Mouse (Mus musculus) liver, embryonic 11.5 days (tissue): ENCODE measurements around the gene Bace1. TPM values are rescaled to one million over a fixed set of nuclear protein-coding genes. Genes with fewer than 3 reads are reported as not detected.
A peak's percentile ranks its signal among the peaks of the same experiment; 100 is the strongest.

Experiments
- ATAC-seq: fragments of 200-750 bp; cut with Nextera tagmentation; replicated peaks from 2 replicates; pipeline ENCODE4 v1.8.0; 2017; ENCODE audit warnings: moderate number of reproducible peaks, mild to moderate bottlenecking, moderate TSS enrichment, moderate library complexity; ENCODE audit not compliant: low FRiP score
- DNase-seq: peaks from one replicate; pipeline ENCODE4 v3.0.0-alpha.2; 2017; ENCODE audit warnings: low spot score
- H3K27ac ChIP-seq: fragments of 300-500 bp; sonication (generic); 2 replicates; pipeline ENCODE4 v1.5.1; 2014; ENCODE audit warnings: mild to moderate bottlenecking, low read depth, low read length, control low read depth
- H3K27me3 ChIP-seq: fragments of 300-500 bp; sonication (generic); replicated peaks from 2 replicates; pipeline ENCODE4 v1.6.1; 2014; ENCODE audit warnings: low read length, mixed read lengths; ENCODE audit not compliant: control insufficient read depth, insufficient read depth
- H3K36me3 ChIP-seq: fragments of 300-500 bp; sonication (generic); 2 replicates; pipeline ENCODE4 v1.6.1; 2014; ENCODE audit warnings: mild to moderate bottlenecking, low read length, moderate library complexity, mixed read lengths; ENCODE audit not compliant: control insufficient read depth, insufficient read depth
- H3K4me1 ChIP-seq: fragments of 300-500 bp; sonication (generic); replicated peaks from 2 replicates; pipeline ENCODE4 v1.6.1; 2014; ENCODE audit warnings: low read length, mixed read lengths; ENCODE audit not compliant: control insufficient read depth, insufficient read depth
- H3K4me2 ChIP-seq: fragments of 300-500 bp; sonication (generic); 2 replicates; pipeline ENCODE4 v1.6.1; 2014; ENCODE audit warnings: mild to moderate bottlenecking, control low read depth, moderate library complexity
- H3K4me3 ChIP-seq: fragments of 300-500 bp; sonication (generic); 2 replicates; pipeline ENCODE4 v1.5.1; 2014; ENCODE audit warnings: low read depth, low read length, control low read depth
- H3K9ac ChIP-seq: fragments of 300-500 bp; sonication (generic); 2 replicates; pipeline ENCODE4 v1.6.1; 2014; ENCODE audit warnings: low read depth, low read length, control low read depth
- H3K9me3 ChIP-seq: fragments of 300-500 bp; sonication (generic); 2 replicates; pipeline ENCODE4 v1.6.1; 2016; ENCODE audit warnings: low read length, inconsistent platforms, mixed read lengths; ENCODE audit not compliant: control insufficient read depth
- WGBS: fragments of 180-500 bp; shearing (Covaris S2); extraction: QIAGEN DNeasy Blood & Tissue Kit; methylation state at CpG from one replicate; pipeline ENCODE4 v1.1.7; 2014; 5-methylcytosine and 5-hydroxymethylcytosine counted together
- polyA plus RNA-seq: library from polyadenylated mRNA; unstranded; fragments of >200 nt; fragmentation: Nextera tagmentation; extraction: Ambion mirVana; gene quantifications from 2 replicates; pipeline ENCODE4 v1.2.1, GENCODE M21; 2014

Gene Bace1
- polyA plus RNA-seq, 1 experiment from 2014 or later, result 12.9 TPM

GRCm38 (mm10) chr9:45850528-45851155 lies 12.3 kb downstream of the Bace1 start:
- H3K4me3 ChIP-seq, result 0 out of 2 replicates have a peak overlapping the region, but pooled peaks have one; percentile 7
- H3K9ac ChIP-seq, result peak overlapping the region; percentile 30; the same call in 1 of the 2 replicates
- no peak; the same call in 1 of the 2 replicates for ATAC-seq
- peaks cover 11% of the 10 kb centered on the region; the same call in 1 of the 2 replicates for H3K4me1 ChIP-seq
- DNase-seq, result no peak
- WGBS, result 74% methylated on average over 8 of the region's 8 CpGs
- H3K9me3 ChIP-seq, result no peaks in the 10 kb centered on the region
- H3K27me3 ChIP-seq, result no peaks in the 10 kb centered on the region
- no peaks in the 10 kb centered on the region for H3K36me3 ChIP-seq
- H3K27ac ChIP-seq, result peak overlapping the region; percentile 67
- H3K4me2 ChIP-seq, result peak overlapping the region; percentile 42

DNA sequence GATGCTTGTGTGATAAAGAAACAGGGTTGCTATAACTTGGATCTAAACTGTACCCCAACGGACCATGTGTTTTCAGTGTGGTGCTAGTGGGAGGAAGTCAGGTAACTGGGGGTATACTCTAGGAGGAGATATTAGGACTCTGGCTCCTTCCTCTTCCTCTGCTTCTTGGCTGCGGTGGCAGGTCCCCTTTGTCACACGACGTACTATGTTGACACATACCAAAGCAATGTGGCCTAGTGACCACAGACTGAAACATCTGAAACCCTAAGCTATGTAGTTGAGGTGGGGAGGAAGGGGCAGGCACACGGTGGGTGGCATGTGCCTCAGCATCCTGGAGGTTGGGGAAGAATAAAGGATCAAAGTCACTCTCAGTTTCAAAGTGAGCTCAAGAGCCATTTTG lies 12.9 kb downstream of the Bace1 start:
- H3K4me1 ChIP-seq, result peaks cover 11% of the 10 kb centered on the region; the same call in 1 of the 2 replicates
- H3K4me2 ChIP-seq, result peak overlapping the region; percentile 42
- no peak for DNase-seq
- no peak for ATAC-seq
- no peaks in the 10 kb centered on the region for H3K36me3 ChIP-seq
- no peaks in the 10 kb centered on the region for H3K27me3 ChIP-seq
- no peak overlapping the region for H3K9ac ChIP-seq
- H3K9me3 ChIP-seq, result no peaks in the 10 kb centered on the region
- no peak overlapping the region for H3K4me3 ChIP-seq
- H3K27ac ChIP-seq, result peak overlapping the region; percentile 67
- WGBS, result 48% methylated on average over 5 of the region's 5 CpGs

- no peak overlapping the region; the same call in 1 of the 2 replicates for H3K4me2 ChIP-seq
- WGBS, result 89% methylated on average over 2 of the region's 2 CpGs
- no peaks in the 10 kb centered on the region for H3K9me3 ChIP-seq
- H3K27me3 ChIP-seq, result no peaks in the 10 kb centered on the region
- peaks cover 9% of the 10 kb centered on the region; the same call in 1 of the 2 replicates for H3K4me1 ChIP-seq
- H3K4me3 ChIP-seq, result no peak overlapping the region
- no peak overlapping the region for H3K9ac ChIP-seq
- no peaks in the 10 kb centered on the region for H3K36me3 ChIP-seq
- DNase-seq (no peak), ATAC-seq (no peak)
- H3K27ac ChIP-seq, result no peak overlapping the region
Observed at GRCm38 (mm10) chr9:45851776-45852175, 13.4 kb downstream of the Bace1 start.

- H3K27me3 ChIP-seq, result no peaks in the 10 kb centered on the region
- peaks cover 1% of the 10 kb centered on the region; the same call in 1 of the 2 replicates for H3K36me3 ChIP-seq
- WGBS, result 90% methylated on average over 2 of the region's 2 CpGs
- no peak overlapping the region for H3K4me3 ChIP-seq
- H3K4me2 ChIP-seq, result no peak overlapping the region
- no peaks in the 10 kb centered on the region for H3K9me3 ChIP-seq
- peaks cover 6% of the 10 kb centered on the region; the same call in 1 of the 2 replicates for H3K4me1 ChIP-seq
- ATAC-seq (no peak), DNase-seq (no peak)
- H3K9ac ChIP-seq, result no peak overlapping the region
- H3K27ac ChIP-seq, result no peak overlapping the region
Observed at GRCm38 (mm10) chr9:45853695-45854094, 15.3 kb downstream of the Bace1 start.

DNA sequence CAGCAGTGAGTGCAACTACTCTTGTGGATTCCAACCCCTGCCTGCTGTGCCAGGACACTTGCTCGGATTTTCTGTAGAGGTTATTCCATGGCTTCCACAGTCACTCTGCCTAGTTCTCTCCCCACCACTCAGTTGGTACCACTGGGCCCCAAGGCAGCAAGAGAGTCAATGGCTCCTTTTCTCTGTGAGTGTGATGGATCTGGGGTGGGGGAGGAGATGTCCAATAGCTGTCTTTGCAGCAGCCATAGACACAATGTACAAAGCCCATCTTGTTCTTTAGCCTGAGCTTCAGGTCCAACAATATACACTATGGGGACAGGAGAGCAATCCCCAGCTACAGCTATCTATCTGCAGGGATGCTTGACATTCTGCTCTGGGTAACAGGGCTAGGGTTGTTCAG lies 15.8 kb downstream of the Bace1 start:
- peaks cover 6% of the 10 kb centered on the region; the same call in 1 of the 2 replicates for H3K4me1 ChIP-seq
- WGBS, result 89% methylated on average over 1 of the region's 1 CpGs
- no peak overlapping the region for H3K27ac ChIP-seq
- no peak overlapping the region for H3K4me3 ChIP-seq
- H3K9me3 ChIP-seq, result no peaks in the 10 kb centered on the region
- DNase-seq, result no peak
- no peaks in the 10 kb centered on the region for H3K27me3 ChIP-seq
- no peak overlapping the region for H3K4me2 ChIP-seq
- ATAC-seq, result no peak
- H3K36me3 ChIP-seq, result peaks cover 6% of the 10 kb centered on the region; the same call in 1 of the 2 replicates
- no peak overlapping the region for H3K9ac ChIP-seq

- WGBS, result 94% methylated on average over 10 of the region's 10 CpGs
- peaks cover 20% of the 10 kb centered on the region for H3K36me3 ChIP-seq
- ATAC-seq (no peak), DNase-seq (no peak)
- no peak overlapping the region for H3K27ac ChIP-seq
- no peak overlapping the region for H3K4me3 ChIP-seq
- no peak overlapping the region for H3K4me2 ChIP-seq
- H3K9ac ChIP-seq, result no peak overlapping the region
- no peaks in the 10 kb centered on the region for H3K9me3 ChIP-seq
- no peaks in the 10 kb centered on the region for H3K4me1 ChIP-seq
- H3K27me3 ChIP-seq, result no peaks in the 10 kb centered on the region
Observed at GRCm38 (mm10) chr9:45859364-45859763, 21.0 kb downstream of the Bace1 start.

GRCm38 (mm10) chr9:45861813-45862212 lies 23.4 kb downstream of the Bace1 start:
- ATAC-seq (no peak), DNase-seq (no peak)
- peaks cover 29% of the 10 kb centered on the region for H3K36me3 ChIP-seq

GRCm38 (mm10) chr9:45869181-45869580 lies 30.8 kb downstream of the Bace1 start:
- H3K27me3 ChIP-seq, result no peaks in the 10 kb centered on the region
- H3K4me3 ChIP-seq, result no peak overlapping the region
- no peak overlapping the region for H3K4me2 ChIP-seq
- no peak for ATAC-seq
- DNase-seq, result no peak
- WGBS, result 92% methylated on average over 3 of the region's 3 CpGs
- H3K9ac ChIP-seq, result no peak overlapping the region
- peaks cover 40% of the 10 kb centered on the region for H3K36me3 ChIP-seq
- no peaks in the 10 kb centered on the region for H3K9me3 ChIP-seq
- no peaks in the 10 kb centered on the region for H3K4me1 ChIP-seq
- H3K27ac ChIP-seq, result no peak overlapping the region

More at GRCm38 (mm10) chr9:45861813-45862212, 23.4 kb downstream of the Bace1 start:
- Histone ChIP-seq H3K4me2 (no peak overlapping the region), H3K9me3 (no peaks in the 10 kb centered on the region), H3K4me3 (no peak overlapping the region), H3K9ac (no peak overlapping the region), H3K27me3 (no peaks in the 10 kb centered on the region), H3K4me1 (no peaks in the 10 kb centered on the region), H3K27ac (no peak overlapping the region)
- 90% methylated on average over 7 of the region's 7 CpGs for WGBS

- no peak for DNase-seq
- Histone ChIP-seq H3K9ac (no peak overlapping the region), H3K27ac (no peak overlapping the region), H3K4me1 (no peaks in the 10 kb centered on the region), H3K9me3 (no peaks in the 10 kb centered on the region), H3K36me3 (peaks cover 37% of the 10 kb centered on the region), H3K27me3 (no peaks in the 10 kb centered on the region), H3K4me3 (no peak overlapping the region), H3K4me2 (no peak overlapping the region)
- WGBS, result 90% methylated on average over 3 of the region's 3 CpGs
- no peak for ATAC-seq
Observed at GRCm38 (mm10) chr9:45870265-45870664, 31.9 kb downstream of the Bace1 start.
